Mouse (Mus musculus): ENCODE results near the gene Cdc14a. TPM values are rescaled to one million over a fixed set of nuclear protein-coding genes. Genes with fewer than 3 reads are reported as not detected.
A peak's percentile ranks its signal among the peaks of the same experiment; 100 is the strongest.

The Cdc14a gene
- polyA plus RNA-seq, 1 experiment from 2014 or later: 14.3 TPM

DNA sequence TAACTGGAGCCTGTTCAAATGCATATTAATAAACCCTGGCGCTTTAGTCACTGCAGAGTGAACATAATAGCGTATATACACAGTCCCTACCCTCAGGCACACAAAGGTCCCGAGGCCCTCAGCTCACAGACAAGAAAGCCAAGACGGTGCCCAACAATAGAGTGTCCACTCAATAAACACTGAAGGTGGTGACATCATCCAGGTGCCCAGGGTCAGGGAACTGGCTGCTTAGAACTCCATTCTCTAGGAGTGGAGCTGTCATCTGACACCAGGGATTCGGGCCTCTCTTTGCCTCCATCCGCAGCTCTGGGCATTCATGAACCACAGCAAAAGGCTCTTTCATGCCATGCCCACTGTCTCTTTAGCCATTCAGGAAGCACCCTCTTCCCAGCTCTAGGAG is 2.7 kb downstream of the Cdc14a start:
- Histone ChIP-seq H3K4me2 (replicated peaks; ENCODE audit: low read depth, low read length) (0 out of 2 replicates have a peak overlapping the region, but pooled peaks have one; percentile 78), H3K4me3 (ENCODE audit: low read length) (no peak overlapping the region), H3K27ac (ENCODE audit: low read length) (no peak overlapping the region), H3K9me3 (ENCODE audit: low read length) (no peaks in the 10 kb centered on the region), H3K36me3 (ENCODE audit: insufficient read depth, low read length) (peaks cover 19% of the 10 kb centered on the region; the same call in 1 of the 2 replicates), H3K9ac (replicated peaks; ENCODE audit: low read length) (no peak overlapping the region), H3K27me3 (ENCODE audit: insufficient read depth, low read length) (no peaks in the 10 kb centered on the region), H3K4me1 (ENCODE audit: insufficient read depth, low read length) (peaks cover 23% of the 10 kb centered on the region)
- no peak for ATAC-seq (ENCODE audit: low FRiP score, low TSS enrichment)
- 38% methylated on average over 6 of the region's 6 CpGs for WGBS

DNA sequence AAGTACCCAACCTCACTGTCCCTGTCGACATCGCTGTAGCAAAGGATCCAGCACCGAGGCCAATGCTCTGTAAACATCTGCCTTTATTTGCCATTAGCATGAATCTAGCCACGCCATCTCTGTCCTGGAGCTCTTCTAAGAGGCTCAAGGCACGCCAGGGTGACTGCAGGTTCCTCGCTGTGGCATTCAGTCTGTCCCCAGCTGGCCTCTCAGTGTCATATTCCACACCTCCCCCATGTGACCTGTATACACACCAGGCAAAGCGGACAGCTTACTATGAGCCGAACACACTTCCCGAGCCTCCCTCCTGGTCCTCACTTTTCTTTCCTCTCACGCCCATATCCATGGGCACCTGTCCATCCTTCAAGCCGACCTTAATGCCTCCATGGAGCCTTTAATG is 4.0 kb downstream of the Cdc14a start:
- WGBS: 51% methylated on average over 11 of the region's 11 CpGs
- Histone ChIP-seq H3K9ac (replicated peaks; ENCODE audit: low read length) (no peak overlapping the region), H3K9me3 (ENCODE audit: low read length) (no peaks in the 10 kb centered on the region), H3K4me1 (ENCODE audit: insufficient read depth, low read length) (peaks cover 23% of the 10 kb centered on the region), H3K4me2 (replicated peaks; ENCODE audit: low read depth, low read length) (no peak overlapping the region), H3K27ac (ENCODE audit: low read length) (no peak overlapping the region), H3K36me3 (ENCODE audit: insufficient read depth, low read length) (peaks cover 26% of the 10 kb centered on the region), H3K27me3 (ENCODE audit: insufficient read depth, low read length) (no peaks in the 10 kb centered on the region), H3K4me3 (ENCODE audit: low read length) (no peak overlapping the region)
- ATAC-seq (ENCODE audit: low FRiP score, low TSS enrichment): no peak

DNA sequence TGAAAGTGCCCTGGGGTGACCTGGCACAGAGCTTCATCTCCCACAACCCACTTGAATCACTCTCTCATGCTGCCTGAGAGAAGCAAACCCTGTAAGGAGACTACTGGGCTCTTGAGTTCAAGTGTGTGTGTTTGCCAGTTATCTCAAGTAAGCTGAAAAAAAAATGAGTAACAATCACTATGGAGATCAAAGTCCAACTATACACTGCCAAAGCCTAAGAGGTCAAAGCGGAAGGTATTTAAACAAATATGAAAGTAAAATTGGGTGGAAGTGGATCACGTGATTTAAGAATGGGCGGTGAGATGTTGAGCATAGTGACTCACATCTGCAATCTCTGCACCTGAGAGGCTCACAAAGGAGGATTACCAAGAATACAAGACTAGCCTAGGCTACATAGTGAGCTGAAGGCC is 9.4 kb downstream of the Cdc14a start:
- Histone ChIP-seq H3K9ac (replicated peaks; ENCODE audit: low read length) (no peak overlapping the region), H3K9me3 (ENCODE audit: low read length) (no peaks in the 10 kb centered on the region), H3K4me3 (ENCODE audit: low read length) (no peak overlapping the region), H3K4me2 (replicated peaks; ENCODE audit: low read depth, low read length) (no peak overlapping the region), H3K4me1 (ENCODE audit: insufficient read depth, low read length) (peaks cover 18% of the 10 kb centered on the region), H3K36me3 (ENCODE audit: insufficient read depth, low read length) (peaks cover 24% of the 10 kb centered on the region), H3K27me3 (ENCODE audit: insufficient read depth, low read length) (no peaks in the 10 kb centered on the region), H3K27ac (ENCODE audit: low read length) (no peak overlapping the region)
- ATAC-seq (ENCODE audit: low FRiP score, low TSS enrichment): no peak
- WGBS: 97% methylated on average over 3 of the region's 3 CpGs

DNA sequence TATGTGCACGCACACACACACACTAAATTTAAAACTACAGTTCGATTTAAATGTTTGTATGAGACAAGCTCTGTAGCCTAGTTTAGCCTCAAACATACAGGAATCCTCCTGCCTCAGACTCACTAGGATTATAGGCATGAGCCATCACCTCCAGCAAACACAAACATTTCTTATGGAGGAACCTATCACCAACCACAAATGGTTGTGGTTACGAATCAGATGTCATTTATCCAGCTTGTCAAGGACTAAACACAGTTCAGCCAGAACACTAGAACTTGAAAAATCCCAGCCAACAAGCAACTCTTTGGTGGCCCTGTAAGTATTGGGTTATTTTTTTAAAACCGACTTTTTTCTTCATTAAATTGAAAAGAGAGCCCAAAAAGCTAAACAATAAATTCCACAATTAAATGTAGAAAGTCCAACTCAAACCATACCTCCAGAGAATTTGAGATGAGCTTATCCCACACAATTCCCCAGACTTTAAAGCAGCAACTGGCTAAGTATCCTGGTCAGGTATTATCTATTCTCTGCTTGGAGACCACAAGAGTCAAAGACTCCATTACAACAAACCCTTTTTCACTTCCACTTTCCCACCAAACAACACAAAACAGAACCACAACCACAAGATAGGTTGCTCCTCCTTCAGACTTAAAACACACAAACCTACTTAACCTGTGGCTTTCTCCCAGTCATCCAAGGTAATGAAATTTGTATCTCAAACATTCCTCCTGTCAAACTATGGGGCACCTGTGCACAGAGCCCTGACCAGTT is 10.7 kb downstream of the Cdc14a start:
- Histone ChIP-seq H3K4me3 (ENCODE audit: low read length) (no peak overlapping the region), H3K4me1 (ENCODE audit: insufficient read depth, low read length) (peaks cover 23% of the 10 kb centered on the region), H3K27ac (ENCODE audit: low read length) (no peak overlapping the region), H3K9me3 (ENCODE audit: low read length) (no peaks in the 10 kb centered on the region), H3K4me2 (replicated peaks; ENCODE audit: low read depth, low read length) (no peak overlapping the region), H3K9ac (replicated peaks; ENCODE audit: low read length) (no peak overlapping the region), H3K27me3 (ENCODE audit: insufficient read depth, low read length) (no peaks in the 10 kb centered on the region), H3K36me3 (ENCODE audit: insufficient read depth, low read length) (peaks cover 20% of the 10 kb centered on the region)
- WGBS: 90% methylated on average over 4 of the region's 4 CpGs
- ATAC-seq (ENCODE audit: low FRiP score, low TSS enrichment): no peak

DNA sequence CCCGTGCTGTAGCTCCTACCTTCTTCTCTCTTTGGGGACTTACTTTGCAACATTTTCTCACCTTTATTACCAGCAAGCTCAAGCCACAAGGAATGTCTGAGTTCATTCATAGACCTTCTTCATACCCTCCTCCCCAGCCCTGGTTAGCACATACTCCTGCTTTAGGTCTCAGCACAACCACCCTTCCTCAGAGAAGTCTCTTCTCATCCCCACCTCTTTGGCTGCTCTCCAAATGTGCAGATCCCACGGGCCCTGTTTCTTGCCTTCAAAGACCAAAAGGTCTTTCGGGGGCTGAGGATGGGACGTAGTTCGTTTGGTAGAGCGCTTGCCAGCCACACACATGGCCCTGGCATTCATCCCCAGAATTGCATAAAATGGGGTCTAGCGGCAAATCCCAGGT is 13.8 kb downstream of the Cdc14a start:
- WGBS: 36% methylated on average over 7 of the region's 7 CpGs
- H3K27ac ChIP-seq (ENCODE audit: low read length): peak overlapping the region; percentile 23; the same call in 1 of the 2 replicates
- no peaks in the 10 kb centered on the region for H3K27me3 ChIP-seq (ENCODE audit: insufficient read depth, low read length)
- no peak overlapping the region for H3K9ac ChIP-seq (replicated peaks; ENCODE audit: low read length)
- no peak for ATAC-seq (ENCODE audit: low FRiP score, low TSS enrichment)
- H3K36me3 ChIP-seq (ENCODE audit: insufficient read depth, low read length): peaks cover 4% of the 10 kb centered on the region
- H3K4me3 ChIP-seq (ENCODE audit: low read length): no peak overlapping the region
- no peak overlapping the region for H3K4me2 ChIP-seq (replicated peaks; ENCODE audit: low read depth, low read length)
- peaks cover 41% of the 10 kb centered on the region for H3K4me1 ChIP-seq (ENCODE audit: insufficient read depth, low read length)
- no peaks in the 10 kb centered on the region for H3K9me3 ChIP-seq (ENCODE audit: low read length)

DNA sequence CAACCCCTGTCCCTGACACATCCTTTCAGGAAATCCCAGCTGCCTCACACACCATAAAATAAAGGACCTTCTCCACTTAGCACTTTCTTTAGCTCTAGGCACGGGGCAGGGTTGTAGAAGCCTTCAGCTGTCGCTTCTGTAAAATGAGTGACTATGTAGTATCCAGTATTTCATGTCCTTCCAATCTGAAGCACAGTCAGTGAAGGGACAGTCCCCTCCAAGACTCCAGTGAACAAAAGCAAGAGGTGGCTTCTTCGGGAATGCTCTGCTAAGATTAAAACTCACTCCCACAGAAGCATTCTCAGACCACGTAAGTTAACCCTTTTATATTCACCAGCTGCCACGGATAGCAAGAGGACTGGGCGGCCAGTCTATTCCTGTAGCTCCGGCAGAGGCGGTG is 14.3 kb downstream of the Cdc14a start:
- H3K4me1 ChIP-seq (ENCODE audit: insufficient read depth, low read length): peaks cover 44% of the 10 kb centered on the region
- no peaks in the 10 kb centered on the region for H3K9me3 ChIP-seq (ENCODE audit: low read length)
- 32% methylated on average over 8 of the region's 8 CpGs for WGBS
- ATAC-seq (ENCODE audit: low FRiP score, low TSS enrichment): peak; percentile 35; the same call in 1 of the 2 replicates
- H3K27me3 ChIP-seq (ENCODE audit: insufficient read depth, low read length): no peaks in the 10 kb centered on the region
- 0 out of 2 replicates have a peak overlapping the region, but pooled peaks have one; percentile 18 for H3K9ac ChIP-seq (replicated peaks; ENCODE audit: low read length)
- H3K4me2 ChIP-seq (replicated peaks; ENCODE audit: low read depth, low read length): no peak overlapping the region
- H3K27ac ChIP-seq (ENCODE audit: low read length): peak overlapping the region; percentile 12; the same call in 1 of the 2 replicates
- no peaks in the 10 kb centered on the region for H3K36me3 ChIP-seq (ENCODE audit: insufficient read depth, low read length)
- no peak overlapping the region for H3K4me3 ChIP-seq (ENCODE audit: low read length)

DNA sequence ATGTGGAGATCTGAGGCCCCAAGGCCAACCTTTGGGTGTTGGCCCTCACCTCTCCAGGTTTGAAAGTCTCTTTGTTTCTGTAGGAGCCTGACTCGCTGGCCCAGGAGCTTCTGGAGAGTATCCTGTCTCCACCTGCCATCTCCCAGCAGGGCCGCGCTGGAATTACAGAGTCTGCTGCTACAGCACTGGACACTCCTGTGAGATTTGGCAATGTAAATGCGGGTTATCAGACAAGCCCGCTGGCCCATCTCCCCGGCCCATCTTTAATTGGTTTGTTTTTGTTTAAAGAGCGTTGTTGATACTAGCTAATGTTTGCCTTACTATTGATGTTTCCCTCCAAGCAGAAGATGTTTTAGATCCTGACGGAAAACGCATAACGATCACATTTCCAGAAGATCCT is 15.0 kb downstream of the Cdc14a start:
- H3K9ac ChIP-seq (replicated peaks; ENCODE audit: low read length): no peak overlapping the region
- no peaks in the 10 kb centered on the region for H3K27me3 ChIP-seq (ENCODE audit: insufficient read depth, low read length)
- ATAC-seq (ENCODE audit: low FRiP score, low TSS enrichment): no peak
- WGBS: 79% methylated on average over 10 of the region's 10 CpGs
- H3K4me3 ChIP-seq (ENCODE audit: low read length): no peak overlapping the region
- no peak overlapping the region for H3K27ac ChIP-seq (ENCODE audit: low read length)
- no peak overlapping the region for H3K4me2 ChIP-seq (replicated peaks; ENCODE audit: low read depth, low read length)
- H3K9me3 ChIP-seq (ENCODE audit: low read length): no peaks in the 10 kb centered on the region
- H3K36me3 ChIP-seq (ENCODE audit: insufficient read depth, low read length): no peaks in the 10 kb centered on the region
- H3K4me1 ChIP-seq (ENCODE audit: insufficient read depth, low read length): peaks cover 50% of the 10 kb centered on the region

DNA sequence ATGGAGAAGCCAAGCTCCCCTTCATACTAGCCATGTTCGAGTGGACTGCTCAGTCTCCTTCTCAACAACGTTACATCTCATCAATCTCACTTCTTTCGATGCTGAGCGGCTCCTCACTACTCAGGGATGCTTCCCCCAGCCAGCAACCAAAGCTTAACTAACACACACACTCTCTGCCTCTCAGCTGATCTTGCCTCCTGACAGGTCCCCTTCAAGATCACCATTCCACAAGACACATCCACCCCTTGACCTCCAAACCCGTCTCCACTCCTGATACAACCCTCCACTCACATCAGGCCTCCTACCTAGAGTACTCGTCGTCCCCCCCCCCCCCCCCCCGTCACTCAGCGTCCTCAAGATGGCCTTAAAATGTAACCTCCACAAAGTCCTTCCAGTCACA is 18.3 kb downstream of the Cdc14a start:
- peaks cover 45% of the 10 kb centered on the region for H3K4me1 ChIP-seq (ENCODE audit: insufficient read depth, low read length)
- H3K9ac ChIP-seq (replicated peaks; ENCODE audit: low read length): no peak overlapping the region
- H3K9me3 ChIP-seq (ENCODE audit: low read length): no peaks in the 10 kb centered on the region
- no peak for ATAC-seq (ENCODE audit: low FRiP score, low TSS enrichment)
- no peaks in the 10 kb centered on the region for H3K36me3 ChIP-seq (ENCODE audit: insufficient read depth, low read length)
- 51% methylated on average over 9 of the region's 9 CpGs for WGBS
- no peak overlapping the region for H3K4me2 ChIP-seq (replicated peaks; ENCODE audit: low read depth, low read length)
- no peaks in the 10 kb centered on the region for H3K27me3 ChIP-seq (ENCODE audit: insufficient read depth, low read length)
- no peak overlapping the region for H3K4me3 ChIP-seq (ENCODE audit: low read length)
- no peak overlapping the region for H3K27ac ChIP-seq (ENCODE audit: low read length)

DNA sequence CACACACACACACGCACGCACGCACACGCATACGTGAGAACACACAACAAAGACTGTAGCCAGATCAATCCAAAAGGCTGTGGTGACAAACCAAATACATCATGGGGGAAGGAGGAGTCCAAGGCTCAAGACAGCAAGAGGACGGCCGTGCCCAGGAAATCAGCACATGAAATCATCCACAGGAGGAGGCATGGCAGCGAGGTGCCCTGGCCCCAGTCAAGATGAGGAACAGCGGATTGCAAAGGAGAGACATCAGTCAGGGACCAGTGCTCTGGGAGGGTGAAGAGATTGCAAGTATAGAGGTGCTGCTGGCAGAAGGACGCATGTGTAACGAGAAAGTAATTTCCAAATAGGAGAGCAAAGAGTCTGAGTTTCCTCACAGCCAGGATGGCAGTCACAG is 22.4 kb downstream of the Cdc14a start:
- 75% methylated on average over 11 of the region's 11 CpGs for WGBS

DNA sequence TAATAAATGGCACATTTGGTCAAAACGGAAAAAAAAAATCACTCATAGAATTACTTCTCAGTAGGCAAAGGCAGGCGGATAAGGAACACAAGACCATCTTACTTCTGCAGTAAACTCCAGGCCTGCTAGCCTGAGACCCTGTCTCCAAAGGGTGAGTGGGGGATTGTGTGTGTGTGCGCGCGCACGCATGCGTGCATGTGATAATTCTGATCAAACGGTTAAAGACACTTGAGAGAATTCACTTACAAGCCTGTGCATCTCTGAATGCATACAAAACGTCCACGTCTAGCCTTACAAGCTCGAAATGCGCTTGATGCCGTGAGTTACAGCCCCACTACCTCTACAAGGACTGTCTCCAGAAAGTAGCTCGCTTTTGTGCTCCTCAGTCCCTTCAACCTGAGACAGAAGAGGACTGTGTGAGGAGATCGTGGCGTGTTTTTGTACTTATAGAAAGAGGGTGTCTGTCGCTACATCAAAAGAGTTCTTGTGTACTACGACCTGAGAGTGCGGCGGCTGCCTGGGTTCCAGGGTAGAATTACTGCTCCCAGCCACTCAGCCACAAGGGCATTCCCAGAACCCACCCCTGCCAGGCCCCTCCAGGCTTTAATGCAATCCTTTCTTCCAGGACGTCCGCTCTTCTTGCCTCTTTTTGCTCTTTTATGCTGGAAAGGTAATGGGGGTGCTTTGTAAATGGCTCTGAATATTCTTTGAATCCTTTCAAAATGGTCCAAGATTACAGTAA is 24.3 kb downstream of the Cdc14a start:
- WGBS: 65% methylated on average over 22 of the region's 22 CpGs
- no peak for ATAC-seq (ENCODE audit: low FRiP score, low TSS enrichment)
- peaks cover 33% of the 10 kb centered on the region for H3K4me1 ChIP-seq (ENCODE audit: insufficient read depth, low read length)
- H3K4me2 ChIP-seq (replicated peaks; ENCODE audit: low read depth, low read length): no peak overlapping the region
- H3K36me3 ChIP-seq (ENCODE audit: insufficient read depth, low read length): no peaks in the 10 kb centered on the region
- H3K9me3 ChIP-seq (ENCODE audit: low read length): no peaks in the 10 kb centered on the region
- no peaks in the 10 kb centered on the region for H3K27me3 ChIP-seq (ENCODE audit: insufficient read depth, low read length)
- H3K27ac ChIP-seq (ENCODE audit: low read length): no peak overlapping the region
- no peak overlapping the region for H3K9ac ChIP-seq (replicated peaks; ENCODE audit: low read length)
- H3K4me3 ChIP-seq (ENCODE audit: low read length): no peak overlapping the region

More for the DNA sequence above, 22.4 kb downstream of the Cdc14a start:
- no peaks in the 10 kb centered on the region for H3K36me3 ChIP-seq (ENCODE audit: insufficient read depth, low read length)
- H3K27ac ChIP-seq (ENCODE audit: low read length): no peak overlapping the region
- H3K4me3 ChIP-seq (ENCODE audit: low read length): no peak overlapping the region
- no peaks in the 10 kb centered on the region for H3K9me3 ChIP-seq (ENCODE audit: low read length)
- peaks cover 41% of the 10 kb centered on the region for H3K4me1 ChIP-seq (ENCODE audit: insufficient read depth, low read length)
- no peak for ATAC-seq (ENCODE audit: low FRiP score, low TSS enrichment)
- no peak overlapping the region for H3K4me2 ChIP-seq (replicated peaks; ENCODE audit: low read depth, low read length)
- H3K27me3 ChIP-seq (ENCODE audit: insufficient read depth, low read length): no peaks in the 10 kb centered on the region
- no peak overlapping the region for H3K9ac ChIP-seq (replicated peaks; ENCODE audit: low read length)
